Mouse (Mus musculus) left cerebral cortex, postnatal 4 days (tissue): ENCODE measurements around the gene Odf4. TPM values are rescaled to one million over a fixed set of nuclear protein-coding genes. Genes with fewer than 3 reads are reported as not detected.

Source experiments
- DNase-seq: peaks from one replicate; pipeline ENCODE4 v3.0.0-alpha.2; 2022
- intact Hi-C: fragments of 180-260 bp; cut with DNase I; formaldehyde crosslinking; loops from one replicate; pipeline ENCODE4 v1.15.1; 2025
- total RNA-seq, 2 experiments: library from RNA; stranded (reverse); gene quantifications; 2 replicates each; pipeline ENCODE4 v1.2.3; 2021

Gene Odf4
- total RNA-seq, 2 experiments from 2014 or later = 0.72 to 1.7 TPM

DNA sequence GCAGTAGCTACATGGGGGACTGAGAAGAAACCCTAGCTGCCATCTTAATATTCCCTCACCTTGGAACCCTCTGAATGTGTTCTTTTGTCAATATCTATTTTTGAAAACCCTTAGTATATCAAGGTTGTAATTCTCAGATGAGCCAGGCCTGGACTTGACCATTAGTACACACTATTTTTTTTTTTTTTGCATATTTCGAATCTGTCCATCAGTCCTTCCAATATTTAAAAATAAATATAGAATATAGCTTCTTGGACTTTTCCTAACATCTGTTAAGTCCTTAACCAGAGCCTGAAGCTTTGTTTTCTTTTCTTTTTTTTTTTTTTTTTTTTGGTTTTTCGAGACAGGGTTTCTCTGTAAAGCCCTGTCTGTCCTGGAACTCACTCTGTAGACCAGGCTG lies 43.0 kb downstream of the Odf4 start:
- intact Hi-C loops = no loop called here
- no peak for DNase-seq

DNA sequence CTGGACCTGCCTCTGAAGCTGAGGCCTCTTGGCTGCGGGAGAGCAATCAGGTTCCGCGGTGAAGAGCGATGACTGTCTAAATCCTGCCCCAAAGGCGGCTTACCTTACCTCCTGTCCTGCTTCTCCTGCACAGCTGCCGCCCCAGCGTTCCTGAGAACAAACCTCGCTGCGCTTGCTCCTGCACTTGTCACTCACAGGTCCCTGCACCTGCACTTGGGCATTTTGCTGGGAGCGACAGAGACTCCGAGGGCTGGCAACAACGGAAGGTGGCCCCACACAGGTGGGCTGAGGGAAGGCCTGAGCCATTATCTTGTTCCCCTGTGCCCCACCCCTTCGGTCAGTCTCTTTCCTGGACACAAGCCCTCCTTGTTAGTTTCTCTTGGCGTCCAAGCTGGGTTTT lies 44.8 kb downstream of the Odf4 start:
- DNase-seq = no peak
- intact Hi-C loops = no loop called here

DNA sequence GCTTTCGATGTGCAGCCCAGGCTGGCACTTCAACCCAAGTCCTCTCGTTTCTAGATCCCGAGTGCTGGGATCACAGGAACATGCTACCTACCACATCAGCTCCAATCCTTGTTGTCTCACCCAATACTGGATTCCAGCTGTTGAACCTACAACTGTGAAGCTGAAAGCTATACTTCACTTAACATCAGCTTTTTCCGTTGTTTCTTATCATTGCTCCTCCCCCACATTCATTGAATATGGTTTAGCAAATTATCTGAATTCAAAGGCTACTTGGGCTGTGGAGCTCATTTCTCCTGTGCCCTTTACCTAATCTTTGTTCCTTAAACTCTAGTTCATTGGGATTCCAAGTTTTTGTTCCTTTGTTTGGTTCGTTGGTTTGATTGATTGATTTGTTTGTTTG lies 48.1 kb downstream of the Odf4 start:
- DNase-seq = no peak
- intact Hi-C loops = no loop called here

DNA sequence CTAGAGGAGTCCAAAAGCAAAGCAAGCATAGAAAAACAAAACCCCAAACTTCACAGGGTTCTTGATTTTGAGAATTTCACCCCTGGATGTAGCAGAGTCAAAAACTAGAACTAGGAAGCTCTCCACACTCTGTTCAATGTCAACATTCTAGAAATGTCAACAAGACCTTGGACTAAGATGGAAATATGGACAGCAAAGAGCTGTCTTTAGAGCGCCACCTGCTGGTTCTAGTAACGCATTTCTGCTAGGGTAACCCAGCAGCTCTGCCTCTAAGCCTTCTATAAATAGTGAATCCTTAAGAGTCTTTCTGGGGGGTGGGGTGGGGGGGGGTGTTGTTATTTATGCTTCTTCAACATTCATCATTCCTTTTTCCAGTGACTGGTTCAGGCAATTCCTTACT lies 52.0 kb downstream of the Odf4 start:
- intact Hi-C loops = no loop called here
- DNase-seq = peak; percentile 56

Other genes with a start within 250 kb of the Odf4 start
- 100 to 1,000 TPM; 248 to 255 TPM for gene Myh10, start 235.5 kb downstream of the Odf4 start, total RNA-seq
- gene Ndel1, start 55.2 kb downstream of the Odf4 start, total RNA-seq = 10 to 100 TPM; 75.9 to 81.6 TPM
- not detected for gene Rnf222, start 38.5 kb downstream of the Odf4 start, total RNA-seq
- 100 to 1,000 TPM; 866 to 875 TPM for gene Rpl26, start 25.5 kb downstream of the Odf4 start, total RNA-seq
- gene Arhgef15, start 30.4 kb upstream of the Odf4 start, total RNA-seq = 10 to 100 TPM; 17.6 to 19.9 TPM
- 1 to 10 TPM; 1.1 to 2.0 TPM for gene Slc25a35, start 41.0 kb upstream of the Odf4 start, total RNA-seq
- gene Rangrf, start 48.1 kb upstream of the Odf4 start, total RNA-seq = 10 to 100 TPM; 16.4 to 23.8 TPM
- gene Pfas, start 81.4 kb upstream of the Odf4 start, total RNA-seq = 10 to 100 TPM; 35.3 to 36.6 TPM
- 10 to 100 TPM; 60.8 to 64.7 TPM for gene Ctc1, start 88.8 kb upstream of the Odf4 start, total RNA-seq
- gene Aurkb, start 118.6 kb upstream of the Odf4 start, total RNA-seq = 1 to 10 TPM; 8.2 to 10.0 TPM
- 10 to 100 TPM; 23.8 to 25.2 TPM for gene Borcs6, start 132.6 kb upstream of the Odf4 start, total RNA-seq
- 10 to 100 TPM; 13.9 to 14.8 TPM for gene Tmem107, start 143.7 kb upstream of the Odf4 start, total RNA-seq
- gene Vamp2, start 161.4 kb upstream of the Odf4 start, total RNA-seq = 100 to 1,000 TPM; 579 to 594 TPM
- gene Per1, start 168.1 kb upstream of the Odf4 start, total RNA-seq = 10 to 100 TPM; 52.8 to 58.0 TPM
- gene Hes7, start 193.3 kb upstream of the Odf4 start, total RNA-seq = 1 to 10 TPM; 2.3 to 2.6 TPM
- gene 9130213A22Rik, start 195.5 kb upstream of the Odf4 start, total RNA-seq = 1 to 10 TPM; 1.2 to 1.7 TPM
- 10 to 100 TPM; 10.8 to 13.1 TPM for gene Aloxe3, start 198.8 kb upstream of the Odf4 start, total RNA-seq
- gene Alox12b, start 229.9 kb upstream of the Odf4 start, total RNA-seq = under 1 TPM; 0.16 to 0.18 TPM